Mouse (Mus musculus): ENCODE results near the gene Aff3.

Aff3 gene

DNA sequence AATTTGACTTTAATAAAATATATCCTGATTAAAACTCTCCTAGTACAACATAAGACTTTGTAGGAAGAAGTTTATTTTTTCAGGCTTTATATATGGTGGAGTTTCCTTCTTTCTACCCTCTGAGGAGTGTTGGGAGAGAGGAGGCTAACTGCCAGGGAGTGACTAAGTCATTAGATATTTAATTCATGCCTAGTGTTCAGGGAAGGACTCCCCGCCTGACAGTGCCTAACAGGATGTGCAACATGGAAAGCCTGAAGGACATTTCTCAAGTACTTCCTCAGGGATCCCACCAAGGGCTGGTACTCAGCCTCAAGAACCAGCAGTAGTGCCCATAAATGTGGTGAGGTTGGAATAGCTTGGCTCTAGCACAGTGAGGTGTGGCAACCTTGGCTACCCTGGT lies 378.2 kb downstream of the Aff3 start:
- DNase-seq (ENCODE audit: low spot score) = no peak

DNA sequence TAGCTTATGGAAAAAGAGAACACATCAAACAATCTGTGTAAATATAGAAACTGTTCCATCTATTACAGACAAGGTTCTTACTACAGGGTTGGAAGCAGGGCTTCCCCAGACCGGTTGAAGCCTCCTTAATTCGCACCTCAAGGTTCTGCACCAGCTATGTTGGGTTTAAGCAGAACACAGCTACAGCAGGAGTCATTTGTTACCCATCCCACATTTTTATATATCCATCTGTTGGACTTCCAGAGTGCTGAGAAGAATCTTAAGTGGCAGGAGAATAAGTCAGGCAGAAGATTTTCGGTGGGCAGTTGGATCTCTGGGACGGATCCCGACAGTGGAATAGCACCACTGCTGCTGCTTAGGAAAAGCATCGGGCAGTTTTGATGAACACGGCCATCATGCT lies 384.2 kb downstream of the Aff3 start:
- no peak for DNase-seq (ENCODE audit: low spot score)

DNA sequence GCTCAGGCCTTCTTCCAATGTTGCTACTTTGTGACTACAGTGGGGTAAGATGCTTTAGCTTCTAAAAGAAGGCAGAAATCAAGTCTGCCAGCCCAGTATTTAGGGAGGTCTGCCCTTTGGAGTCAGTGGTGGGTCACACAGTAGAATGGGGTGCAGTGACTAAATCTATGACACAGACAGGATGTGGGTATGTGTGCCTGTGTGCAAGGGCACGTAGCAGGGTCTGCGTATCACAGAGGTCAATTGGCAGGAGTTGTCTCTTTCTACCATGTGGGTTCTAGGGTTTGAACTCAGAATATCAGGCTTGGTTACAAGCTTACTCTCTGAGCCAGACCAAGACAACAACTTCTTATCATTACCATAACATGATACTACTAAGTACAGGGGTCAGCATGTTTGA lies 393.4 kb downstream of the Aff3 start:
- DNase-seq (ENCODE audit: low spot score) = no peak

DNA sequence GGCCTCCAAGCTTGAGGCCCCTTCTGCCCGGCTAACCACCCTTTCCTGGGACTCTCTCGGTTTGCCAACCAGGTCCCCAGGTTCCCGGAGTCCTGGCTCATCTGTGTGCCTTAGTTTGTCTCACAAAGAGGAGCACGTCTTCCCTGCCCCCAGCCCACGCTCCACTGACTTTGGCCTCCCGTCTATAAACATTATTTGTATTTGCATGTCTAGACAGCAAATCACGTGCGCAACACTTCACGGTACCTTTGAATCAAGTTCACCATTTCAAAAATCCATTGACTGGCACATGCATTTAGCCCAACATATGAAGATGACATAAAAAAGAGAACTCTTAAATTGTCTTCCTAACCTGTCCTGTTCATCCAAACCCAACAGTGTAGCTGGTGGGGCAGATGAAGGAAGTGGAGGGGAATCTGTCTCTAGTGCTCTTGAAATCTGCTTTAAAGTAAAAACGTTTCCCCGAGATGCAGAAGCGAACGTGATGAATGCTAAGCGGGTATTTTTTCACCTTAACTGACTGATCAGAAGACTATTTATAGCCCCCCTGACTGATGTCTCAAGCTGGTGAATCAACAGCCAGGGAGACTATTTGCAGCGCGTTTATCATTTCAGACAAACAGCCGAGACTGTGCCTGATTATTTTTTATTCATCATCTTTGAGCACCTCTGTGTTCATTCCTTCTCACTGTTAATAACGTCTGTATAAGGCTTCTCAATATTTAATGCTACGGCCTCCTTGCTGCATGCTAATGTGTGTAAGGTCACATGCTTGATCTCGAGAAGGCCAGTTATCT lies 396.3 kb downstream of the Aff3 start:
- no peak for DNase-seq (ENCODE audit: low spot score)

DNA sequence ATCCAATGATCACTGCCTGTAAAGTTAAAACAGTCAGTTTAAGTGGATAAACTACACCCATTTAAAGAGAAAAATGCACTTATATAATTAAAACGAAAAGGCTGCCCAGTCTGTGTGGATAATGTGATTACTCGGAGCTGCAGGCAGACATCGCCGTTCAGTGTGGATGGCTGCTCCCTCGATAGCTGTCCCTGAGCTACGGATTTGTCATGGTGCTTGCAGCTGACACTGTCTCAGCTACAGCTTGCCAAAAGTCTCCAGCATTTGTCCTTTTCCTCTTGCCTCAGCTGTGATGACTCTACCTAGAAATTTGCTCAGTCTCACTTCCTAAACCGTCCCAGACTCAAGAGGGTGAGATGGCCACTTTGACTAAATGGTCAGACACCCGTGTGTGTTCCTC lies 401.5 kb downstream of the Aff3 start:
- no peak for DNase-seq (ENCODE audit: low spot score)

DNA sequence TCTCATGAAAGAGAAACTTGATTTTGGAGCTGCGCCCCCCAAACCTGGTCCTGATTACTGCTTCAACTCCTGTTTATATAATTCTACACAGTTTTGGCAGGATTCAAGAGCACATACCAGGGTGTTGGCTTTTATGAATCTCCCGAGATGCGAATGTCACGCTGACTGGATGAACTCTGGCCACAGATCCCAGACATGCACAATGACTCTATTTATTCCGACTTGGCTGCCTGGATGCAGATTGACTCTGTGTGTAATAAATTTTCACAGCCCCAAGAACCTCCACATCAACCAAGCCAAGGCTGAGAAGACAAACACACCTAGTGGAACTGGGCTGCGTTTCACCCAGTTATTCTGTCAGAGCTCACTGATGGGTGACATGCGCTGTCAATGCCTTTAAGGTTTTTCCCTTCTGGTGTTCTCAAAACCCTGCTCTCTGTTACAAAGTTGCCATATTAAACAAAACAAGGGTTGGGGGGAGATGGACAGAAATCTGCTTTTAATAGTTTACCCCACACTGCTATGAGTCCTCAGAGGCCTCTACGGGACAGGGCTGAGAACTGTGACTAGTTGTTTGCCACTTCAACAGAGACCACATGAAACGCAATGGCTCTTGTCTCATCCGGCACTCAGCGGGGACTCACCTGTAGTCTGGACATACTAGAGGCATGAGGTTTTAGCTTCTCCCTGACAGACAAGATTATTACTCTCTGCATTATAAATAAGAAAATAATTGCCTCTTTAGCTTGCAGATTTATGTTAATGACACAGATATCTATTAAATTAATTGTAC lies 402.2 kb downstream of the Aff3 start:
- DNase-seq (ENCODE audit: low spot score) = no peak

DNA sequence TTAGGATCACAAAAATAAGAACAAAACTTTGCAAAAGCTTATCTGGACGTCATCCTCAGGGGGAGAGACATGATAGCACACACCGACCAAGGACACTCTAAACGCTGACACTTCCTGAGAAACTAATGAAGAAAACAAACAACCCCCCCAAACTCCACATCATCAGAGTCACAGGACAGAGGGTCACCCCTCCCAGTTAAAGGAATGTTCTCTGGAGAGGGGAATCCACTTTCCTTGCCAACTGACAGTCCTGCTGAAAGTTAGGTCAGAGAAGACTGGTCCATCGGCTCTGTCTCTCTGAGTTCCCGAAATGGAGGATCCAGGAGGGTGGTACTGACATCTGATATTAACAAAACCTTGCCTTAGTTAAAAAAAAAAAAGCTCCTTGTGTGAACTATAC lies 403.7 kb downstream of the Aff3 start:
- no peak for DNase-seq (ENCODE audit: low spot score)

DNA sequence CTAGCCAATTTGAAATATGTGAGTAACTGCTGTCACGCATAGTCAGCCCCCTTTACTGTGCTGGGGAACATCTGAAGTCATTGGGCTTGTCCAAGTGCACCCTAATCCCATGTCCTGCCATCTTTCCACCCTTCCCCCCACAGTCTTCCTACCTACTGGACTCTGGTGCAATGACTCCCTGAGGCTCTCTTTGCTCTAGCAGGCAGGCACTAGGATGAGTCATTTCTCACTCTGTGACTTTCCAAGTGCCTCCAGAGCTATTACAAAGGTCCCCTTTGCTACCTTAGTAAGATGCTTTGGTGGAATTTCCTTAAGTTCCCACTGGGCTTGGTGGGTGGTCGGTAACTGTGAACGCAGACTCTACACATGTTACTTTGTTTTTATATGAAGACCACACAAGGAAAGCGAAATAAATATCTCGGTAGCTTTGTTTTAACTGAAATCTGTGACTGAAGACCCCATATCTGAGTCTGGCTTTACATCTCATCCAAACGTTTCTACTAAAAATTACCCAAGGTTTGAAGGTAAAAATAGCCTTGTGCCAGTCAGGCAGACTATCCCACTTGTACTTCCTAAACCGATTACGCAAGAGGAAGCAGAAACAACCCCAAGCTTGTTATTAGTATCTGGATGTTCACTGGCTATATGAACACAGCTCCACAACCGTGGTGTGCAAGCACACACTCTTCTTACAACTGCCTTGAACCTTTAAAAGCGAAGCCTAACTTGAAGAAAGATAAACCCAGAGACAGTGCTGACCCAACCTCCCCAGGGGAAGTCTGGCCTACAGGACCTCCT lies 405.0 kb downstream of the Aff3 start:
- DNase-seq (ENCODE audit: low spot score) = no peak

DNA sequence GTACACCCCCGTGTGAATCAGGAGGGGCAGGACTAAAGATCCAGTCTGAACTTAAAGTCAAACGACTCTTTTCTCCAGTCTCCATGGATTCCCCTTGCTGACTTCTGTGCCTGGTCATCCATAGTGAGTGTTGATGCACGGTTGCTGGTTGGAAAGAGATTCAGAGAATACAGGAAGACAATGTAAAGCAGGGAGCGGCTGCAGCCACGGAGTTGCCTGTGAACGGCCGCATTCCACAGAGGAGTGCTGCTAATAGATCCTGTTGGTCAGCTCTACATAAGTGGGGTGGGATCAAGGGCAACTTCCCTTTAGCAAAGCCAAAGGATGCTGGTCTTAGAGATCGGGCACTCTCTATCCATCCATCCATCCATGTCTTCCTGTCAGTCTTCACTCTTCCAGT lies 410.3 kb downstream of the Aff3 start:
- DNase-seq (ENCODE audit: low spot score) = no peak

DNA sequence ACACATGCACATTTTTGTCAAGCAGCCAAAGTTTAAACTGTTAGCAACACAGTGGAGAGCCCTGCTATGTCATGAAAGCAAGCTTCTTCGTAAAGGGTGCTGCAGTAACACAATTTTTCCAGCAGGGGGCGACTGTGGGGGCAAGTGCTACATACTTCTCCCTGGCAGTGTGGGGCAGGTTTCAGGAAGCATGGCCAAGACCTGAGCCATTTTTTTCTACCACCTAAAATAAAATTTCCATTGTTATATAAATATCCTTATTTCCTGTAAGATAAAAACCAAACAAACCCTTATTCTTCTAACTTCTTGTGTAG lies 412.0 kb downstream of the Aff3 start:
- peak; percentile 65 for DNase-seq (ENCODE audit: low spot score)

DNA sequence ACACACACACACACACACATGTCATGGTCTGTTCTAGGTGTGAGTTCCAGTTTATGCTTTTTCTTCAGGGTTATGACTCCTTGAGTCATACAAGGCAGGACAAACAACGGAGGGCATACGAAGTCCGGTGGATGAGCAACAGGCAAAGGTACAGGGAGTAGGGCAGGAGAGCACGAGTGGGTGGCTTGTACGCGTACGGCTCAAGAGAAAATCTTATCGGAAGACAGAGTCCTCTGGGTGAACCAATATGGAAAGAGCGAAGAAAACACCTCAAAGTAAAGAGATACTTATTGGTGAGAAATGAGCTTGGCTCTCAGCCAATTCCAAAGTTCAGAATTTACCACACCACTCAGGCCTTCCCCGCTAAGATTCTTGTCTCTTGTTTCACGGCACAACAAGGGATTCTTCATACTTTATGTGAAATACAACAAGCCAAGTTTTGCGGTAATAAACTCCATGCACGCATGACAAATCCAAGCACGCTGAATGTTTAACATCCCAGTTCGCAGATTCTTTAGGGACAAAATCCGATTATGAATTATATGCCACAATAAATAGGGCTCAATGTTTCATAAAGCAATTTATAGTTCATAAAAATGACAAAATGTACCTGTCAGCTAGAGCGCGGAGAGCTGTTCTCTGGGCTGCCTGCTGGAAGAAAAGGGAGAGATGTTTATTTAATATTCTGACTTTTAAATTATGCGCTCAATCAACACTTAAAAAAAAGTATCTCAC lies 412.6 kb downstream of the Aff3 start:
- DNase-seq (ENCODE audit: low spot score) = no peak

DNA sequence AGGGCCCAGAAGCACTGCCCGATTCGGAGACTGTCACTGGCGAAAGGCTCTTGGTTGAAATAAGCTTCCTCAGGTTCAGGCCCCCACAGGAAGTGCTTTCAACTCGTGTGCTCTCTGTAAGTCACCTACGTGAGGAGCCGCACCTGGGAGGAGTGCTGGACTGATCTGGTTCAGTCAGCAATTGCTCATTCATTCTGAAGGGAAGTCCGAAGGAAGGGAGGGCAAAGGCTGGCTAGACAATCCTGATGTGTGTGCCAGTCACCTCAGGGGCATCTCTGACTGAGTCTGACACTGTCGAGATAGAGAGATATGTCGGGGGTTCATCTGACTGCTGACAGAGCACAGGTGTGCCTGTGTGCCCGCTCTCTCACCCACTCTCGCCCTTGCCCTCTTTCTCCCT lies 413.3 kb downstream of the Aff3 start:
- DNase-seq (ENCODE audit: low spot score) = no peak

DNA sequence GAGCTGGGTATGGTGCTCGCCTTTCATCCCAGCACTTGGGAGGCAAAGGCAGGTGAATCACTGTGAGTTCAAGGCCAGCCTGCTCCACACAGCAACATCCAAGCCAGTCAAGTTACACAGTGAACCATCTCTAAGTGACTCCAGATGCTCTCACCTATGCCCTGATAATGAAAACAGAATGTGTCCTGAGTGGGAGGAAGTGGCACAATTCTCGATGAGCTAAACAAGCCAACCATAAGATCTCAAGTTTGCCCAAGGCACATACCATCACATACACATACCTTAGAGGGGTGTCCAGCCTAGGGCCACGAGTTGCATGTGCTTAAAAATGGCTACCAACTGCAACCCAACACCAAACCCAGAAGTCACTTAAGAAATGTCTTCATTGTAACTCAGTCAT lies 414.5 kb downstream of the Aff3 start:
- DNase-seq (ENCODE audit: low spot score) = no peak

DNA sequence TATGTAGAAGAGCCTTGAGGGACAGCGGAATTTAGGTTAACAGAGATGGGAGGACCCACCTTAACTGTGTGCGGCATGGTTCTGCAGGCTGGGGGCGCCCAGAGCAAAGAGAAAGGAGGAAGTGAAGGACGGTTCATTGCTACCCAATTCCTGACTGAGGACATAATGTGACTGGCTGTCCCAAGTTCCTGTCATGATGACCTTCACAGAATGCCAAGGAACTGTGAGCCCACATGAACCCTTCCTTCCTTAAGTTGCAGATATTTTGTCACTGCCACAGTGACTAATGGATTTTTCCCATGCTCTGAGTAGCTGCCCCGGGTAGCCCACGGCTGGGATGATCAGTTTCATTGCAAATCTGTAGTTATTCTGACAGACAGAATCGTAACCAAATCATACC lies 415.2 kb downstream of the Aff3 start:
- DNase-seq (ENCODE audit: low spot score) = no peak

DNA sequence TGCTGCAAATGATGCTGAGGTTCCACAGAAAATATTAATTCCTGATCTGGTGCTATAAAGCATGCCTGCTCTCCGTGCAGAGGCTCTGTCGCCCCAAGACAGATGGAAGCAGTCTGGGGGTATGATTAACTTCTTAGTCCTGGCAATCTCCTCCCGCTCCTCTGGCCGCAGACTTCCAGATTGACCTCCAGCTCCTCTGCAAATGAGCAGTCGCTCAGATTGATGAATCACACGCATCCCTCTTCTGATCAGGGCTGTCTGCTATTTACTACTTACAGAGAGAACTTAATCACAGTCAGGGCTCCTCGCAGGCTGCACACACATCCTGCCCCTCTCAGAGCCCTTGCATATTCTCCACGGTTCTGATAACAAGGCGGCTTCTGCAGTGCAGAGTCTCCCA lies 416.7 kb downstream of the Aff3 start:
- no peak for DNase-seq (ENCODE audit: low spot score)

DNA sequence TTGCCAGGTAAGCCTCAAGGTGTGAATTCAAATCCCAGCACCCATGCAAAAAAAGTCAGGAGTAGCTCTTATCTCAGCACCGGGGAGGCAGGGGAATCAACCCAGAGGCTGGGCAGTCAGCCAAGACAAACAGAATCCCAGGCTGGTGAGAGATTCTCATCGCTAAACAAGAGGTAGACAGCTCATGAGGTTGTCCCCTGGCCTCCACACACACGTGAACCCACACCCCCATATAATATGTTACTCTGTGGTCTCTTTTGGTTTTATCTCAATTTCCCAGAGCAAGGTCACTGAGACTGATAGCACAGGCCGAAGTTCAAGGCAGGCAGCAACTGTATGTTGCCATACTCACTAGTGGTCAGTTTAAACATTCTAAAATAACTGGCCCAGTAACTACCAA lies 422.2 kb downstream of the Aff3 start:
- peak; percentile 58 for DNase-seq (ENCODE audit: low spot score)

DNA sequence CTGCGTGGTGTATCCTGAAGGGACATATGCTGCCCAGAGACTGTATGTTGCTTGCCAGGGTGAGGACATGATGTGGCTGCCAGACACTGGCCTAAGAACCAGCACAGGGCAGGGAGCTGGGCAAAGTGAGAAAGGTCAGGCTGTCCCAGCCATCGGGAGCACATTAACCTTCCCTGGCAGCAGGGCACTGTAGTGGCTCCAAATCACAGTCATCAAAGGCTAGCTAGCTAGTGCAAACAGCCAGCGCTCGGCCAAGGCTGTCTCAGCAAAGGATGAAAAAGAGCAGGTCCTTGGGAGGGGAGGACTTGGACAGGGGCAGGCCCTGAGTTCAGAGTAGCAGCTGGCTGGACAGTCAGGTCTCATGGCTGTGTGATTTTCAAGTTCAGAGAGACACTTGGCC lies 423.0 kb downstream of the Aff3 start:
- DNase-seq (ENCODE audit: low spot score) = no peak

DNA sequence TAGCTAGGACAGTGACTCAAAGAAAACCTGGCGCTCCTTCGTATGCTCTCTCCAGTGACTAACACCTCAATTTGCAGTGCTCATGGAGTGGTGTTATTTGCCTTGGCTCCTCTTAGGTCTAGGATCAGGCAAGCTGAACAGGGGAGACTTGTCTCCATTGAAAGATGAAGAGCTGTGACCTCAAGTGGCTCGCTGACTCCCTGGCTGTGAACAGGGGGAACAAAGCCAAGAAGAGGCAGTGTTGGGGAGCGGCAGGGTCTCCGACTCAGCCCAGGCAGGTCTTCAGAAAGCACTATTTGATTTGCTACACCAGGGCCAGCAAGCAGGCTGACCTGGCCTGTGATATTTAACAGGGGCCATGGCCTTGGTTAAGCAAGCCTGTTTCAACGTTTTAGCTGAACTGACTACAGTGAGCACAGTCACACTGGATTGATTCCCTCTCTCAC lies 423.5 kb downstream of the Aff3 start:
- DNase-seq (ENCODE audit: low spot score) = no peak

DNA sequence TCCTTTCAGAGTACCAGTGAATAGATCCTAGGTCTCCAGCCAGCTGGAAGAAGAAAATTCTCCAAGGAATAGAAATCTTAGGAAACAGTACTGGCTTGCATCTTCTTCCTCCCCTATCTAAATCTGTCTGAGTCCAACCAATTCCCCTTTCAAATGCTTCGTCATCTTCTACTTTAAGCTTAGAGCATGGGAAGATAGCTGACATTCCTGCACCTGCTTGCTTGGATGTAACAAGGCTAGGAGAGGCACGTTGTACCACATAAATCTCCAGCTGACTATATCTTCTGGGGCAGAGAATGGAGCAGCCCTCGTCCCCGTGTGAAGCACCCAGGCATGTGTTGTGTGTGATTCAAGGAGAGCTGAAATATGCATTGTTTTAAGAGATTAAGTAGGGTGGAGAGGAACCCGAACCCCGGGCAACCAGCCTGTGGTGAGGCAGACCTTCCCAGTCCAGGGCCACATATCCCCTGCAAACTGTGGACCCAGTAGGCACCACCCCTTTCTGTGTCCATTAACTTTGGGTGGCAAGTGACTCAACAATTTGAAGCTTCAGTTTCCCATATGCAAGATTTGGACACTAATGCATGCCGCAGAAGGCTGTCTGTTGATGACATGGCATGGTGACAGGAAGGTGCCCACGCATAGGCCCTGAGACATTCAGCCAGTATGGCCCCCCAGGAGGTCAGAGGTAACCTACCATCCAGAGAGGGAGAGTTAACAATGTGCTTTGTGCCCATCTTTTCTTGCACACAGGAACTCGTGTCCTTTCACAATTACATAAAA lies 424.1 kb downstream of the Aff3 start:
- no peak for DNase-seq (ENCODE audit: low spot score)

DNA sequence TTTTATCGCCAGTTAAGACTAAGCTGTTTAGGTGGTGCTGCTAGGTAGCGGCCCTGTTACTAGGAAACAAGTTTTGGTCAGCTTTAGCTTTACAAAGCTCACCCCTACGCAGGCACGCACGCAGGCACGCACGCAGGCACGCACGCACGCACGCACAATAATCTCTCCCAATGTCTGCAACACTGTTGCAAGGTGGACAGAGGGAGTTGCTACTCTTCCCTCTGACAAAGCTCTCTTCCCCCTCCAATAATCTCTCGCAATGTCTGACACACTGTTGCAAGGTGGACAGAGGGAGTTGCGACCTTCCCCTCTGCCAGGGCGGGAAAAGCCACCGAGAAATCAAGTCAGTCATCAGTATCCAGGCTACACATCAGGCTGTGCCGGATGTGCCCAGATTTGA lies 425.2 kb downstream of the Aff3 start:
- peak; percentile 75 for DNase-seq (ENCODE audit: low spot score)

DNA sequence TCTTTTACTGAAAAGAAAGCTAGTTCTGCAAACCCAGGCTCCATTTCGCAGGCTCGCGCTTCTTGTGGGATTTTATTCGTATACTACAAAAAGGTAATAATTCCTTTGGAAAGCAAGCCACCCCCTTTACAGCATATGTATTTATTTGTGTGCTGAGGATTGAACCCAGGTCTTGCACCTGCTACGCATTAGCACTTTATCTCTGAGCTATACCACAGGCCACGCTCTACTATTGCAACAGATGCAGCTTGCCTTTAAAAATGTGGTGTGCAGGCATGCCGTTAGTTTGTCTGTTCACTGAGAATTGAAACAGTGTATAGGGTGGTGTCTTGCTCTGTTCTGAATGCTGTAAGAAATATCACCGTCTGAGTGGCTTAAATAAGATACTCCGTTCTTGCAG lies 426.9 kb downstream of the Aff3 start:
- no peak for DNase-seq (ENCODE audit: low spot score)
